Mouse (Mus musculus) erythroblast, adult 5-6 weeks (primary cell): Measurements from ENCODE around the gene Aadacl3. TPM values are rescaled to one million over a fixed set of nuclear protein-coding genes. Genes with fewer than 3 reads are reported as not detected.

ENCODE experiments used
- ATAC-seq: replicated peaks from 2 replicates; pipeline ENCODE4 v1.8.0; 2016; ENCODE audit warnings: moderate number of reproducible peaks, mild to moderate bottlenecking, moderate TSS enrichment, inconsistent platforms; ENCODE audit not compliant: poor library complexity, low FRiP score, severe bottlenecking
- total RNA-seq, 2 experiments: library from RNA; stranded (forward) in 1 of 2; stranded (reverse) in 1 of 2; fragments of 150-400 nt in 1 of 2; fragments of 200-764, 138-1000 nt in 1 of 2; gene quantifications; 2 replicates each; pipeline versions ENCODE4 v1.2.3 to v1.2.4; 2015 to 2017; ENCODE audit warnings: low replicate concordance in 2 of 2

Gene Aadacl3
- total RNA-seq (2015; ENCODE audit: low replicate concordance) (not detected in 2 replicates), total RNA-seq (2017; ENCODE audit: low replicate concordance) (not detected in 2 replicates)

- no peak for ATAC-seq
Measured at GRCm38 (mm10) chr4:144463656-144464055, at the start of gene Aadacl3. Gene Aadacl3, minus strand, starts transcription at chr4:144463756.

GRCm38 (mm10) chr4:144506518-144506917 lies 43.0 kb upstream of the Aadacl3 start:
- no peak for ATAC-seq

- no peak for ATAC-seq
Measured at GRCm38 (mm10) chr4:144493331-144493730, 29.8 kb upstream of the Aadacl3 start.

GRCm38 (mm10) chr4:144468091-144468490 lies 4.5 kb upstream of the Aadacl3 start:
- no peak for ATAC-seq

- no peak for ATAC-seq
Measured at GRCm38 (mm10) chr4:144465206-144465605, 1.6 kb upstream of the Aadacl3 start.

- ATAC-seq: no peak
Measured at GRCm38 (mm10) chr4:144453217-144453616, 10.3 kb downstream of the Aadacl3 start, which contains the start of gene Gm9944. Gene Gm9944, minus strand, starts transcription at chr4:144453317.

- no peak for ATAC-seq
Measured at GRCm38 (mm10) chr4:144448546-144448945, 15.0 kb downstream of the Aadacl3 start.

GRCm38 (mm10) chr4:144441582-144441981 lies 22.0 kb downstream of the Aadacl3 start:
- ATAC-seq: no peak

- ATAC-seq: no peak
Measured at GRCm38 (mm10) chr4:144441095-144441494, 22.5 kb downstream of the Aadacl3 start.

GRCm38 (mm10) chr4:144438672-144439071 lies 24.9 kb downstream of the Aadacl3 start, which contains the start of gene 1700012P22Rik:
Gene 1700012P22Rik, minus strand, starts transcription at chr4:144438772.
- no peak for ATAC-seq

- no peak for ATAC-seq
Measured at GRCm38 (mm10) chr4:144433216-144433615, 30.3 kb downstream of the Aadacl3 start.

- no peak for ATAC-seq
Measured at GRCm38 (mm10) chr4:144430723-144431122, 32.8 kb downstream of the Aadacl3 start.

- no peak for ATAC-seq
Measured at GRCm38 (mm10) chr4:144428868-144429267, 34.7 kb downstream of the Aadacl3 start.

- no peak for ATAC-seq
Measured at GRCm38 (mm10) chr4:144424590-144424989, 39.0 kb downstream of the Aadacl3 start.

GRCm38 (mm10) chr4:144420644-144421043 lies 42.9 kb downstream of the Aadacl3 start:
- no peak for ATAC-seq

GRCm38 (mm10) chr4:144408290-144408689 lies 55.3 kb downstream of the Aadacl3 start, which contains the start of gene Pramef12:
Gene Pramef12, minus strand, starts transcription at chr4:144408464.
- no peak for ATAC-seq

- no peak for ATAC-seq
Measured at GRCm38 (mm10) chr4:144406261-144406660, 57.3 kb downstream of the Aadacl3 start.

GRCm38 (mm10) chr4:144404456-144405086 lies 59.0 kb downstream of the Aadacl3 start:
- no peak for ATAC-seq
